Mouse (Mus musculus) ES-Bruce4 (cell line): ENCODE results near the gene Ucma.

Experiments used
- CTCF ChIP-seq: IDR thresholded peaks from one replicate; pipeline ENCODE4 v1.8.1; 2011; ENCODE audit warnings: low read depth, low read length
- EP300 ChIP-seq: IDR thresholded peaks from 2 replicates; pipeline ENCODE4 v1.6.1; 2011; ENCODE audit warnings: low read depth, low read length; ENCODE audit not compliant: insufficient read depth
- POLR2A ChIP-seq: IDR thresholded peaks from one replicate; pipeline ENCODE4 v1.8.1; 2011; ENCODE audit warnings: low read length; ENCODE audit not compliant: insufficient read depth

- no peak for TF ChIP-seq EP300
- no peak for TF ChIP-seq POLR2A
- no peak for TF ChIP-seq CTCF
These were observed 43.8 kb downstream of the Ucma start for GRCm38 (mm10) chr2:5019708-5020107.
